ENCODE assay signal across 7 mouse cellular contexts in the genomic region with DNA sequence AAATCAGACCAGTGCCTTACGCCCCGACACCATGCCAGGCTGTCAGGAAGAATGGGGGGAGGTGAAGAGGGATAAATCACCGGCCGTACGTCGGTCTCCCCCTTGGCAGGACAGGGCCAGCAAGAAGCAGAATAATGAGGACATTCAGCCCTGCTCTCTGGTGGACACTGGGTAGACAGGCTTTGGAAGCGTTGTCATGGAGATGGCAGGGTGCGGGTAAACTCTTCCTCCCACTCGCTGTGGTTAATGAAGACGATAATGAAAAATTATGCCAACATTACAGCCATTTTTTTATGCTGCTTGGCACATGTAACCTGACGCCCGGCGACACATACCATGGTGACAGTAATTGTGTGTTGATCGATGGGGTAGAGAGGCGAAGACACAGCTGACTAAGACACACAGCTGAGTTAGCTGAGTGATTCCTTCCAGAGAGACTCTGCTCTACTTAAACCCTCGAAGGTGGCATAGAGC.
DNase-seq lines count a peak whose midpoint lies in the region; ATAC-seq and TF ChIP-seq lines count a peak whose summit lies in the region.

No protein-coding gene starts in this region.

- ATAC-seq in forebrain, embryonic 13.5 days = peak; percentile 96
- 0 out of 2 replicates have a peak, but pooled peaks have one; percentile 45 for ATAC-seq in stomach, embryonic 15.5 days (ENCODE audit: insufficient read depth, low FRiP score, low read depth)

- TF ChIP-seq CTCF in brain, embryonic 14.5 days (IDR thresholded peaks at IDR 0.05; ENCODE audit: borderline replicate concordance, extremely low read depth, insufficient read depth, insufficient read length) = peak; percentile 25; the same call in 1 of the 2 replicates

- TF ChIP-seq POLR2A in brain, embryonic 14.5 days (IDR thresholded peaks at IDR 0.05; ENCODE audit: borderline replicate concordance, extremely low read depth, insufficient read depth, insufficient read length, poor library complexity, severe bottlenecking) = no peak

- intact Hi-C loops in gastrocnemius, postnatal 14 days (cut with DNase I; ENCODE audit: low total_unique reads) = no loop called here

- 0 out of 2 replicates have a peak overlapping the region, but pooled peaks have one; percentile 5 for H3K9ac ChIP-seq in forebrain, embryonic 13.5 days
- H3K9ac ChIP-seq in stomach, embryonic 15.5 days = no peak overlapping the region

- no peaks in the 10 kb centered on the region for H3K9me3 ChIP-seq in forebrain, embryonic 13.5 days (replicated peaks)
- H3K9me3 ChIP-seq in stomach, embryonic 15.5 days = no peaks in the 10 kb centered on the region

- WGBS in forebrain, embryonic 13.5 days = under 1% methylated on average over 16 of the region's 16 CpGs
- 24% methylated on average over 16 of the region's 16 CpGs for WGBS in stomach, embryonic 15.5 days

- H3K27me3 ChIP-seq in forebrain, embryonic 13.5 days = peaks cover 60% of the 10 kb centered on the region
- no peaks in the 10 kb centered on the region for H3K27me3 ChIP-seq in stomach, embryonic 15.5 days (replicated peaks)

- H3K36me3 ChIP-seq in forebrain, embryonic 13.5 days (ENCODE audit: poor library complexity, severe bottlenecking) = no peaks in the 10 kb centered on the region
- H3K36me3 ChIP-seq in stomach, embryonic 15.5 days = no peaks in the 10 kb centered on the region

- peaks cover 25% of the 10 kb centered on the region for H3K4me1 ChIP-seq in forebrain, embryonic 13.5 days
- H3K4me1 ChIP-seq in stomach, embryonic 15.5 days = peaks cover 3% of the 10 kb centered on the region; the same call in 1 of the 2 replicates

- peak; percentile 87 for DNase-seq in Muller cell, postnatal 12 days (ENCODE audit: inconsistent ontology term)
- DNase-seq in brain, embryonic 14.5 days (ENCODE audit: low read depth) = peak; percentile 95
- peak; percentile 30 to 31 for DNase-seq in layer of hippocampus, postnatal 25 days (ENCODE audit: extremely low spot score in 1 of 2, low spot score in 1 of 2)
- peak; percentile 51 to 81 for DNase-seq in lung, postnatal 4 days
- no peak for DNase-seq in gastrocnemius, postnatal 14 days

- 0 out of 2 replicates have a peak overlapping the region, but pooled peaks have one; percentile 9 for H3K4me3 ChIP-seq in forebrain, embryonic 13.5 days
- H3K4me3 ChIP-seq in stomach, embryonic 15.5 days (replicated peaks) = no peak overlapping the region

- peak overlapping the region; percentile 63 for H3K27ac ChIP-seq in forebrain, embryonic 13.5 days
- no peak overlapping the region for H3K27ac ChIP-seq in stomach, embryonic 15.5 days

- peak overlapping the region; percentile 50 for H3K4me2 ChIP-seq in forebrain, embryonic 13.5 days
- peak overlapping the region; percentile 10; the same call in 1 of the 2 replicates for H3K4me2 ChIP-seq in stomach, embryonic 15.5 days
